Mouse (Mus musculus) neural tube, embryonic 15.5 days (tissue): ENCODE results near the gene Zfp655. TPM values are rescaled to one million over a fixed set of nuclear protein-coding genes. Genes with fewer than 3 reads are reported as not detected.

Source experiments
- ATAC-seq: fragments of 200-750 bp; cut with Nextera tagmentation; 2 replicates; pipeline ENCODE4 v1.8.0; 2017; ENCODE audit warnings: mild to moderate bottlenecking, moderate TSS enrichment, moderate library complexity; ENCODE audit not compliant: low FRiP score
- H3K27ac ChIP-seq: fragments of 300-500 bp; sonication (generic); replicated peaks from 2 replicates; pipeline ENCODE4 v1.5.1; 2015; ENCODE audit warnings: mild to moderate bottlenecking, inconsistent platforms
- H3K27me3 ChIP-seq: fragments of 300-500 bp; sonication (generic); replicated peaks from 2 replicates; pipeline ENCODE4 v1.6.1; 2015; ENCODE audit warnings: inconsistent platforms
- H3K36me3 ChIP-seq: fragments of 300-500 bp; sonication (generic); 2 replicates; pipeline ENCODE4 v1.6.1; 2015; ENCODE audit warnings: inconsistent platforms
- H3K4me1 ChIP-seq: fragments of 300-500 bp; sonication (generic); 2 replicates; pipeline ENCODE4 v1.6.1; 2015; ENCODE audit warnings: inconsistent platforms
- H3K4me2 ChIP-seq: fragments of 300-500 bp; sonication (generic); 2 replicates; pipeline ENCODE4 v1.6.1; 2015; ENCODE audit warnings: inconsistent platforms, mild to moderate bottlenecking, moderate library complexity
- H3K4me3 ChIP-seq: fragments of 300-500 bp; sonication (generic); replicated peaks from 2 replicates; pipeline ENCODE4 v1.5.1; 2015; ENCODE audit warnings: mild to moderate bottlenecking, inconsistent platforms
- H3K9ac ChIP-seq: fragments of 300-500 bp; sonication (generic); replicated peaks from 2 replicates; pipeline ENCODE4 v1.6.1; 2015; ENCODE audit warnings: mild to moderate bottlenecking, inconsistent platforms
- H3K9me3 ChIP-seq: fragments of 300-500 bp; sonication (generic); replicated peaks from 2 replicates; pipeline ENCODE4 v1.6.1; 2016; ENCODE audit warnings: inconsistent platforms
- WGBS: fragments of 180-500 bp; shearing (Covaris S2); methylation state at CpG from one replicate; pipeline ENCODE4 v1.1.7; 2015; ENCODE audit warnings: mixed read lengths; 5-methylcytosine and 5-hydroxymethylcytosine counted together
- polyA plus RNA-seq: library from polyadenylated mRNA; unstranded; fragments of >200 nt; fragmentation: Nextera tagmentation; extraction: Ambion mirVana; gene quantifications from 2 replicates; pipeline ENCODE4 v1.2.1, GENCODE M21; 2015

Gene Zfp655
- polyA plus RNA-seq, result 28.1 and 29.8 TPM in 2 replicates

DNA sequence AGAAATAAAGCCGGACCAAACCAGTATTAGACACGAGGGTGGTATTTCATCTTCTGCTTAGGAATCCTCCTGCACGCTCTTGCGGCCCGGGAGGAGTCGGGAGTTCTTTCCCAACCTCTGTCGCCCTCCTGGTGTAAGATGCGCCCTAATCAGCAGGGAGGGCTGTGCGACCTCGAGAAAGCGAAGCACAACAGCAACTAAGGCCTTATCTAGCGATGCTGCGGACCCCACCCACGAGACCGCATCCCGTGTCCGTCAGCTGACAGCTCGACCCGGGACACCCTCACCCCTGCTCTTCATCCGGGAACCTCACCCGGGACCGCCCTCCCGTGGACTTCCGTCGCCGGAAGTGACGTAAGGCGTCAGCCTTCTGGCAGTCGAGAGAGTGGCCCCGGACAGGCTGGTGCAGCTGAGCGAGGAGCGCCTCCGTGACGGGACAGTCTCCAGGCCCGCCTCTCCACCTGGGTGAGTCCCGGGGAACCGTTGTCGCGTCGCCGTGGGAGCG lies at the start of gene Zfp655:
Zfp655 (plus strand) TSS at position 349 of the 505 bp plus-strand sequence.
- Histone ChIP-seq H3K4me3 (peak within 1 kb of the TSS; percentile 75), H3K4me1 (peaks cover 24% of the 10 kb centered on the region), H3K27ac (peak within 1 kb of the TSS; percentile 94), H3K9me3 (no peaks in the 10 kb centered on the region), H3K27me3 (no peaks in the 10 kb centered on the region), H3K4me2 (peak within 1 kb of the TSS; percentile 81), H3K9ac (peak within 1 kb of the TSS; percentile 96), H3K36me3 (peaks cover 25% of the 10 kb centered on the region)
- under 1% methylated on average over 42 of the region's 42 CpGs for WGBS
- ATAC-seq, result peak; percentile 97

DNA sequence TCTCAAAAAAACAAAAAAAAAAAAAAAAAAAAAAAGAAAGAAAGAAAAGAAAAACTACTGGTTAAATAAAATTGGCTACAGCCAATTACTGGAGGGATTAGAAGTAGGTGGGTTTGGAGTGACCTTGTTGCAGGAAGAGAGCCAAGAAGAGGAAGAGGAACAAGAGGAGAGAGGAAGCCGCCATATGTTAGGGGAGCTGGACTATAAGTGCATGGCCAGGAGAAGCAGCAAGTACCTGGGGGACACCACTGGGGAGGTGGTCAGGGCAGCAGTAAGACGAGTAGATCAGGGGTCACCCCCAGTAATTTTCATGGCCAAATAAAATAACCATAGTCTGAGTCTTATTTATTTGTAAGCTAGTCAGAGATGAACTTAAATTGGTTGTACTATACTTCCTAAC lies 46.3 kb upstream of the Zfp655 start:
- Histone ChIP-seq H3K4me3 (no peak overlapping the region), H3K9me3 (no peaks in the 10 kb centered on the region), H3K4me2 (no peak overlapping the region), H3K9ac (no peak overlapping the region), H3K4me1 (peaks cover 16% of the 10 kb centered on the region), H3K36me3 (peaks cover 75% of the 10 kb centered on the region), H3K27ac (no peak overlapping the region), H3K27me3 (no peaks in the 10 kb centered on the region)
- ATAC-seq, result no peak
- 100% methylated on average over 2 of the region's 2 CpGs for WGBS

DNA sequence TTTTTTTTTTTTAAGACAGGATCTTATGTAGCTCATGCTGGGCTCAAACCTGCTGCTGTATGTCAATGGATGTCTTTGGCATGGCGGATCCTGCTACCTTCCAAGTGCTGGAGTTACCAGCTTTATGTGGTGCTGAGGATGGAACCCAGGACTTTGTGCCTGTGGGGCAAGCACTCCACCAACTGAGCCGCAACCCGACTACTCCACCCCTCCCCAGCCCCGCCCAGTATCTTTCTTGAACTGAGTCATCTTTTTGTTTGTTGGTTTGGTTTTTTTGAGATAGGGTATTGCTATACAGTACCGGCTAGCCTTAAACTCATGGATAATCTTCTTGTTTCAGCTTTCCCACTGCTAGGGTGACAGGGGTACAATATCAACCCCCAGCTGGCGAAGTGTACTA lies 42.1 kb upstream of the Zfp655 start:
- Histone ChIP-seq H3K36me3 (peaks cover 45% of the 10 kb centered on the region), H3K27ac (no peak overlapping the region), H3K9me3 (no peaks in the 10 kb centered on the region), H3K4me2 (no peak overlapping the region), H3K4me3 (no peak overlapping the region), H3K27me3 (no peaks in the 10 kb centered on the region), H3K4me1 (peaks cover 28% of the 10 kb centered on the region), H3K9ac (no peak overlapping the region)
- no peak for ATAC-seq
- 93% methylated on average over 6 of the region's 6 CpGs for WGBS

DNA sequence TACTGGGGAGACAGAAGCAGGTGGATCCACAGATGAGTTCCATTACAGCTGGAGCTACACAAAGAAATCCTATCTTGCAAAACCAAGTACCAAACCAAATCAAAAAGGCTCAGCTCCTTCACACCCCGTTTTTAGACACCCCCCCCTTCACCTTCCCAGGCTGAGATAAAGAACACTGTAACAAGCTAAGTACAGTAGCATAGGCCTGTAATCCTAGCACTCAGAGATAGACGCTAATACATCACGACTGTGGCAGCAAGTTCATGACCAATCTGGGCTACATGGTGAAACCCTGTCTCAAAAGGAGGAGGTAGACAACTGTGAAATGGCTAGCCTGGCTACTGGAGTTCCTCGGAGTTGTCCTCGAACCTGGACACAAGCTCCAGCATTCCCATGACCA lies 41.1 kb upstream of the Zfp655 start:
- Histone ChIP-seq H3K27ac (no peak overlapping the region), H3K36me3 (peaks cover 47% of the 10 kb centered on the region)

DNA sequence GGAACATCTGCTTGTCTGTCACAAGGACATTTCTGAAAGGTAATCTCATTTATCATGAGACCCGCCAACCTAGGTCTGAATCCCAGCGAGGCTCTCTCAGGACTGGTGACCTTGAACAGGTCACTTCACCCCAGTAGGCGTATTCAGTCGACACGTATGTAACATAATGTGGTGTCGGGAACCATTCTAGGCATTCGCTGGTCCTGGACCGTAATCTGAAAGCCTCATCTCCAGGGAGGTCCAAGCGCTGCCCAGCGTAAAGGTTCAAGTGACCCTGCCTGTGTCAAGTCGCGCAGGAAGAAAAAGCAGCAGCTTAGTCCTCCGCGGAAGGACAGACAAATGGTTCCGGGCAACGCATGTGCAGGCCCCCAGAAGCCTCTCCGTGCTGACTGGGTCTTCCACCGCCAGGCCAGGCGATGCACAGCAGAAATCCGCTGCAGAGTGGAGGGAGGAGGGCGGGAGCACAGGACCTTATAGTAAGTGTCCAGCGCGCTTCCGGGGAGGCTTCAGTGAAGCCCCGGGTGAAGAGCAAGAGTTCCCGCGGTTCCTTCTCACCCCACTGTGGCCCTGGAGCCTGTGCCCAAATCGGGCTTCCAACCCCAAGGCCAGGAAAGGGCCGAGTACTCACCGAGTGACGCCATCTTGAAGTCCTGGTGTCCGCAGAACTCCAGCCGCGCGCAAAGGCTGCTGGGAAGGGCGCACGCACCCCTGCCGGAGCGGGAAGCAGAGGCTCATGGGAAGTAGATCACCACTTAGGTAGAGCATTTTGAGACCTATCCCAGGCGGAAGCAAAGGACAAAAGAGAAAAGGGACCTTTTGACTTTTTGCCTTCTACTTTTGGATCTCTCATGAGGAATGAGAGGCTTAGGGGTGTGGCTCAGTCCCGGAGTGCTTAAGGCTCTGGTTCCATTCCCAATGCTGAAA lies 40.4 kb upstream of the Zfp655 start:
- H3K4me2 ChIP-seq, result peak overlapping the region; percentile 61
- peak overlapping the region; percentile 89 for H3K27ac ChIP-seq
- no peaks in the 10 kb centered on the region for H3K27me3 ChIP-seq
- H3K9ac ChIP-seq, result peak overlapping the region; percentile 92
- H3K9me3 ChIP-seq, result no peaks in the 10 kb centered on the region
- H3K36me3 ChIP-seq, result peaks cover 47% of the 10 kb centered on the region
- ATAC-seq, result peak; percentile 87
- peaks cover 28% of the 10 kb centered on the region for H3K4me1 ChIP-seq
- peak overlapping the region; percentile 91 for H3K4me3 ChIP-seq
- whole genome bisulfite sequencing, result under 1% methylated on average over 41 of the region's 41 CpGs

More for the DNA sequence above, 41.1 kb upstream of the Zfp655 start:
- Histone ChIP-seq H3K9ac (peak overlapping the region; percentile 92), H3K4me1 (peaks cover 28% of the 10 kb centered on the region), H3K4me3 (peak overlapping the region; percentile 91), H3K4me2 (peak overlapping the region; percentile 61), H3K9me3 (no peaks in the 10 kb centered on the region), H3K27me3 (no peaks in the 10 kb centered on the region)
- no peak for ATAC-seq
- 63% methylated on average over 5 of the region's 5 CpGs for WGBS

DNA sequence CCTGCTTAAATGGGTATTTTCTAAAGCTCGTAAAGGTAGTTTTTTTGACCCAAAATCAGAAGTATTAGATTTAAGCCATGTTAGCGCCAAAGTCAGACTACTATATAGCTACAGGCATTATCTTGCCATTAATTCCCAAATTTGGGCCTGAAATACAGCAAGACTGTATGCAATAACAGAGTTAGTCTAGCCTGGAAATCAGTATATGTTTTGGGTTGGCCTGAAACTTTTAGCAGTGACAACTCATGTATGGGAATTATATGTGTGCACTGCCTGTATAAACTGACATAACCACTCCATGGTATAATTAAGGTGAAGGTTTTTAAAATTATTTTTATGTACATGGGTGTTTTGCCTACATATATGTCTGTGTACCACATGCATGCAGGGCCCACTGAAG lies 39.6 kb upstream of the Zfp655 start, which contains the start of gene Atp5j2:
Atp5j2 (minus strand) TSS at position 101 of the 400 bp plus-strand sequence.
- Histone ChIP-seq H3K9me3 (no peaks in the 10 kb centered on the region), H3K4me3 (peak within 1 kb of the TSS; percentile 91), H3K36me3 (peaks cover 44% of the 10 kb centered on the region), H3K9ac (peak within 1 kb of the TSS; percentile 92), H3K4me2 (peak within 1 kb of the TSS; percentile 61), H3K4me1 (peaks cover 28% of the 10 kb centered on the region), H3K27me3 (no peaks in the 10 kb centered on the region), H3K27ac (peak within 1 kb of the TSS; percentile 89)
- 95% methylated on average over 2 of the region's 2 CpGs for WGBS
- no peak for ATAC-seq

DNA sequence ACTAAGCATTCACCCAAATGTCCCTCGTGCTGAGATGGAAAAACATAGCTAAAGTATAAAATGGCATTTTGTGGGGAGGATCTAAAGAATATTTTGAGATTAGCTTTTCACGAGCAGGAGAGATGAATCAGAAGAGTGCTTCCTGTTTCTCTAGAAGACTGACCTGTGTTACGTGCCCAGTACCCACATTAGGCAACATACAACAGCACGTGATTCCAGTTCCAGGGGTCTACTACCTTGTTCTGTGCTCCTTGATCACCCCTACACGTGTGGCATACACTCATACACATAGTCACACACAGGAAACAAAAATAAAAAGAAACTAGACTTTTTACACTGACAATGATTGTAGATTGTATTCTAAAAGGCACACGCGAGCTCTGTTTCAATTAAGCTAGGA lies 31.1 kb upstream of the Zfp655 start:
- Histone ChIP-seq H3K4me1 (peaks cover 21% of the 10 kb centered on the region), H3K36me3 (peaks cover 27% of the 10 kb centered on the region), H3K27ac (no peak overlapping the region), H3K4me2 (peak overlapping the region; percentile 97), H3K9me3 (no peaks in the 10 kb centered on the region), H3K27me3 (no peaks in the 10 kb centered on the region), H3K9ac (no peak overlapping the region), H3K4me3 (peak overlapping the region; percentile 77; the same call in 1 of the 2 replicates)
- WGBS, result 77% methylated on average over 7 of the region's 7 CpGs
- no peak for ATAC-seq

DNA sequence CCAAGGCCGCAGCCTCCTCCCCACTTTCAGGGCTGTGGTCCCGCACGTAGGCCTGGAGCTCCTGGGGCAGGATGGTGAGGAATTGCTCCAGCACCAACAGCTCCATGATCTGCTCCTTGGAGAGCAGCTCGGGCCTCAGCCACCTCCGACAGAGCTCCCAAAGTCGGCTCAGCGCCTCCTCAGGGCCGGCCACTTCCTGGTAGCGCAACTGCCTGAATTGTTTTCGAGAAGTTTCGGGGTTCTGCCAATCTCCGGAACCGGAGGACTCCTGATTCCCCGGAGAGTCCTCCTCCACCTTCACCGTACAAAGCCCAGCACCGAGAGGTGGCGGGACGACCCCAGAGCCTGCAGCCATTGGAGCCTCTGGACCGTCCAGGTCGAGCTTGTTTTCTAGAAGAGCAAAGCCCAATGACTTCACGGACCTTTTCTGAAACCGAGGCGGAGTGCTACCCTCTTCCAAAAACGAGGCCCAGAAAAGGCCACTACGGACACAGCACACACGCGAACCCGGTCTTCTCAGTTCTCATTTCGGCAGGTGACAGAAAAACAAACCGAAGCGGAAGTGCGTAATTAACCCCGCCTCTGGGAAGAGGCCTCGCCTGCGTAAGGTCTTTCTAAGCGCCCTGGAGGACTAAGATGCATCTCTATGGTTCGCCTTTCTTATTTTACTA lies 30.1 kb upstream of the Zfp655 start, which contains the start of gene Zkscan14:
Zkscan14 (minus strand) TSS at position 548 of the 671 bp plus-strand sequence.
- no peaks in the 10 kb centered on the region for H3K27me3 ChIP-seq
- WGBS, result 1% methylated on average over 37 of the region's 37 CpGs
- peak within 1 kb of the TSS; percentile 97 for H3K4me2 ChIP-seq
- H3K27ac ChIP-seq, result peak within 1 kb of the TSS; percentile 75
- H3K9me3 ChIP-seq, result no peaks in the 10 kb centered on the region
- H3K36me3 ChIP-seq, result peaks cover 17% of the 10 kb centered on the region
- H3K4me1 ChIP-seq, result peaks cover 29% of the 10 kb centered on the region
- peak; percentile 10; the same call in 1 of the 2 replicates for ATAC-seq
- H3K9ac ChIP-seq, result peak within 1 kb of the TSS; percentile 75
- peak within 1 kb of the TSS; percentile 77 for H3K4me3 ChIP-seq

DNA sequence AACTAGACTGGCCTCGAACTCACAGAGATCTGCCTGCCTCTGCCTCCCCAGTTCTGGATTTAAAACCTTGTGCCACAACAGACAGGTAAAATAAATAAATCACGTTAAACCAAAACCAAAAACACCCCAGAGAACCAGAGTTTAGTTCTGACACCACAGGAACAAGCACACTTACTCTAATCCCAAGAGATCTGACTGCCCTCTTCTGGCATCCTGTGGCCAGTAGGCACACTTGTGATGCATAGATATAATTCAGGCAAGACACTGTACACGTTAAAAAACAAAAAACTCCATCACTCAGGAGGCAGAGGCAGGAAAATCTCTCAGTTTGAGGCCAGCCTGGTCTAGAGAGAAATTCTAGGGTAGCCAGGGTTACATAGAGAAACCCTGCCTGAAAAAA lies 29.1 kb upstream of the Zfp655 start:
- Histone ChIP-seq H3K27ac (no peak overlapping the region), H3K9me3 (no peaks in the 10 kb centered on the region), H3K9ac (no peak overlapping the region), H3K4me1 (peaks cover 29% of the 10 kb centered on the region), H3K4me3 (no peak overlapping the region), H3K4me2 (no peak overlapping the region), H3K36me3 (peaks cover 12% of the 10 kb centered on the region), H3K27me3 (no peaks in the 10 kb centered on the region)
- WGBS, result 52% methylated on average over 3 of the region's 3 CpGs
- no peak for ATAC-seq

DNA sequence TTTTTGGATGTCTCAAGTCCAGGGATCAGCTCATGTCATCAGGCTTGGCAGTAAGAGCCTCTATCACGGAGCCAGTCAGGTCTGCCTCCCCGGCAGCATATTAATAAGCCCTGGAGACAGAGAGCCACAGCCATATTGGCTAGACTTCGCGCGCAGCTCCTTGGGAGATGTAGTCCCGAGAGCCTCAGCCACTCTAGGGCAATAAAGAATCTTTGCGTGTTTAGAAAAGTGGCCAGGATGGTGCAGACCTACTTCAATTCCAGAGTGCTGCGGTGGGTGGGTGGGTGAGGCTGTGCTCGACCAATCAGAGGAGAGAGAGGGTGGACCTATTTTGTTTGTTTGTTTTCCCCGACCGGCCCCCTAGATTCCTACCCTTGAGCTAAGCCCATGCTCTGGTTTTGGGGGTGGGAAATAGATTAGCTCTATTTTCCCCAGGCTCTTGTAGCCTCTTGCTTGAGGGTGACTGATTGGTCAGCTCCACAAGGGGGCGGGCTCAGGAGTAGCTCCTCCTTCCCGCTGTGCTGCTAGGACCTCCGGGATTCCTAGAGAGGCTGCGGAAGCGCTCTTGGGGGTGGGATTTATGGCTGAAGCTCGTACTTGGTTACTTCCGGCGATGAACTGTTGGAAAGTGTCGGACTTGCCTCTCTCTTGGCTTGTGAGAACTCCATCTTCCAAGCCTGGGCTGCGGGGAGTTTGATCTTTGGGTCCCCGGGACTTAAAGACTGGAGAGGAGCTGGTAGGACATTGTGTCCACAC lies 27.4 kb upstream of the Zfp655 start, which contains the start of gene Zkscan5:
Zkscan5 (plus strand) TSS at position 627 of the 756 bp plus-strand sequence.
- peak within 1 kb of the TSS; percentile 60 for H3K9ac ChIP-seq
- peak within 1 kb of the TSS; percentile 57 for H3K4me3 ChIP-seq
- peak within 1 kb of the TSS; percentile 71 for H3K4me2 ChIP-seq
- peaks cover 29% of the 10 kb centered on the region for H3K4me1 ChIP-seq
- H3K27ac ChIP-seq, result peak within 1 kb of the TSS; percentile 90
- 0% methylated on average over 22 of the region's 22 CpGs for WGBS
- H3K36me3 ChIP-seq, result peaks cover 6% of the 10 kb centered on the region; the same call in 1 of the 2 replicates
- no peaks in the 10 kb centered on the region for H3K27me3 ChIP-seq
- H3K9me3 ChIP-seq, result no peaks in the 10 kb centered on the region
- peak; percentile 93 for ATAC-seq

DNA sequence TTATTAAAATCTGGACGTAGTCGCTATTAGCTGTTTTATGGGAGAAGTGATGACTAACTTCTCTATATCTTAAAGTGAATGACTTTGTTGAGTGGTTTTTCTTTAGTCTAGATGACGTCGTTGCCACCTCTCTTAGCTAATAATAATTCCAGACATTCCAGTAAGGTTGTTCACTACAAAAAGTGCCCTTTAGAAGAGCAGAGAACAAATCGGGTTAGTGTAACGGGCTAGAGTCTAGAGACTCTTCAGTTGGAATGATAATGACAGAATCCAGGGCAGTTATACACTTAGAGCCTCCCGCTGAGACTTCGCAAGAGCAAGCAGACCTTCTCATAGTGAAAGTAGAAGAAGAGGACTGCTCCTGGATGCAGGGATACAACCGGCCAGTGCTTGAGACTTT lies 26.5 kb upstream of the Zfp655 start:
- 24% methylated on average over 9 of the region's 9 CpGs for WGBS
- H3K36me3 ChIP-seq, result peaks cover 10% of the 10 kb centered on the region
- no peak overlapping the region for H3K27ac ChIP-seq
- H3K4me1 ChIP-seq, result peaks cover 29% of the 10 kb centered on the region
- H3K9ac ChIP-seq, result peak overlapping the region; percentile 24
- H3K4me2 ChIP-seq, result peak overlapping the region; percentile 71
- no peaks in the 10 kb centered on the region for H3K9me3 ChIP-seq
- peak overlapping the region; percentile 57 for H3K4me3 ChIP-seq
- ATAC-seq, result no peak
- H3K27me3 ChIP-seq, result no peaks in the 10 kb centered on the region
